Mouse (Mus musculus): ENCODE results near the gene Hlf. TPM values are rescaled to one million over a fixed set of nuclear protein-coding genes. Genes with fewer than 3 reads are reported as not detected.

The Hlf gene
- 1.9 and 2.9 TPM in 2 replicates for polyA plus RNA-seq (2015; fragmentation: Nextera tagmentation; extraction: Ambion mirVana)

GRCm38 (mm10) chr11:90390817-90391173 is at the start of gene Hlf:
Hlf (minus strand) TSS chr11:90390895.
- Histone ChIP-seq H3K4me1 (peaks cover 41% of the 10 kb centered on the region), H3K9me3 (replicated peaks) (no peaks in the 10 kb centered on the region), H3K27me3 (peaks cover 42% of the 10 kb centered on the region), H3K4me2 (peak within 1 kb of the TSS; percentile 98), H3K36me3 (no peaks in the 10 kb centered on the region), H3K27ac (no peak within 1 kb of the TSS), H3K4me3 (replicated peaks) (peak within 1 kb of the TSS; percentile 58), H3K9ac (peak within 1 kb of the TSS; percentile 44)
- ATAC-seq (replicated peaks; ENCODE audit: low FRiP score): peak; percentile 95
- 0% methylated on average over 37 of the region's 40 CpGs for WGBS

- Histone ChIP-seq H3K9ac (no peak overlapping the region), H3K27ac (no peak overlapping the region), H3K4me1 (no peaks in the 10 kb centered on the region), H3K9me3 (replicated peaks) (no peaks in the 10 kb centered on the region), H3K4me3 (replicated peaks) (no peak overlapping the region), H3K4me2 (no peak overlapping the region), H3K36me3 (no peaks in the 10 kb centered on the region), H3K27me3 (no peaks in the 10 kb centered on the region)
- no peak for ATAC-seq (replicated peaks; ENCODE audit: low FRiP score)
- 71% methylated on average over 5 of the region's 5 CpGs for WGBS
Observed at GRCm38 (mm10) chr11:90438768-90439167, 48.1 kb upstream of the Hlf start.

- no peak overlapping the region for H3K4me2 ChIP-seq
- H3K27me3 ChIP-seq: peaks cover 2% of the 10 kb centered on the region; the same call in 1 of the 2 replicates
Observed at GRCm38 (mm10) chr11:90425207-90425525, 34.5 kb upstream of the Hlf start.

GRCm38 (mm10) chr11:90424334-90425206 is 33.9 kb upstream of the Hlf start:
- 78% methylated on average over 11 of the region's 11 CpGs for WGBS

More at GRCm38 (mm10) chr11:90425207-90425525, 34.5 kb upstream of the Hlf start:
- H3K27ac ChIP-seq: no peak overlapping the region
- 83% methylated on average over 4 of the region's 4 CpGs for WGBS
- no peak overlapping the region for H3K9ac ChIP-seq
- no peaks in the 10 kb centered on the region for H3K36me3 ChIP-seq
- H3K9me3 ChIP-seq (replicated peaks): no peaks in the 10 kb centered on the region
- no peaks in the 10 kb centered on the region for H3K4me1 ChIP-seq
- no peak overlapping the region for H3K4me3 ChIP-seq (replicated peaks)
- ATAC-seq (replicated peaks; ENCODE audit: low FRiP score): no peak

GRCm38 (mm10) chr11:90423896-90424295 is 33.2 kb upstream of the Hlf start:
- ATAC-seq (replicated peaks; ENCODE audit: low FRiP score): no peak
- Histone ChIP-seq H3K36me3 (no peaks in the 10 kb centered on the region), H3K4me3 (replicated peaks) (no peak overlapping the region), H3K4me2 (no peak overlapping the region), H3K9me3 (replicated peaks) (no peaks in the 10 kb centered on the region), H3K27ac (no peak overlapping the region), H3K27me3 (peaks cover 15% of the 10 kb centered on the region), H3K4me1 (no peaks in the 10 kb centered on the region), H3K9ac (no peak overlapping the region)
- WGBS: 73% methylated on average over 3 of the region's 3 CpGs

More at GRCm38 (mm10) chr11:90424334-90425206, 33.9 kb upstream of the Hlf start:
- ATAC-seq (replicated peaks; ENCODE audit: low FRiP score): no peak
- H3K36me3 ChIP-seq: no peaks in the 10 kb centered on the region
- H3K4me2 ChIP-seq: no peak overlapping the region
- H3K27ac ChIP-seq: no peak overlapping the region
- H3K9ac ChIP-seq: no peak overlapping the region
- no peak overlapping the region for H3K4me3 ChIP-seq (replicated peaks)
- peaks cover 8% of the 10 kb centered on the region for H3K27me3 ChIP-seq
- no peaks in the 10 kb centered on the region for H3K4me1 ChIP-seq
- H3K9me3 ChIP-seq (replicated peaks): no peaks in the 10 kb centered on the region

GRCm38 (mm10) chr11:90419706-90420105 is 29.0 kb upstream of the Hlf start:
- Histone ChIP-seq H3K4me3 (replicated peaks) (no peak overlapping the region), H3K4me1 (peaks cover 12% of the 10 kb centered on the region), H3K36me3 (no peaks in the 10 kb centered on the region), H3K27me3 (peaks cover 21% of the 10 kb centered on the region), H3K4me2 (no peak overlapping the region), H3K9me3 (replicated peaks) (no peaks in the 10 kb centered on the region), H3K9ac (no peak overlapping the region), H3K27ac (no peak overlapping the region)
- 91% methylated on average over 11 of the region's 11 CpGs for WGBS
- ATAC-seq (replicated peaks; ENCODE audit: low FRiP score): no peak

- peak overlapping the region; percentile 64 for H3K4me2 ChIP-seq
- H3K9ac ChIP-seq: no peak overlapping the region
- no peaks in the 10 kb centered on the region for H3K9me3 ChIP-seq (replicated peaks)
- no peaks in the 10 kb centered on the region for H3K36me3 ChIP-seq
- no peak overlapping the region for H3K27ac ChIP-seq
- peak; percentile 100 for ATAC-seq (replicated peaks; ENCODE audit: low FRiP score)
- H3K27me3 ChIP-seq: peaks cover 21% of the 10 kb centered on the region
- under 1% methylated on average over 41 of the region's 42 CpGs for WGBS
- H3K4me1 ChIP-seq: peaks cover 12% of the 10 kb centered on the region
- H3K4me3 ChIP-seq (replicated peaks): peak overlapping the region; percentile 33
Observed at GRCm38 (mm10) chr11:90417921-90418320, 27.2 kb upstream of the Hlf start.

GRCm38 (mm10) chr11:90417011-90417410 is 26.3 kb upstream of the Hlf start:
- H3K9me3 ChIP-seq (replicated peaks): no peaks in the 10 kb centered on the region
- H3K27me3 ChIP-seq: peaks cover 21% of the 10 kb centered on the region
- no peak overlapping the region for H3K9ac ChIP-seq
- no peaks in the 10 kb centered on the region for H3K36me3 ChIP-seq
- H3K4me2 ChIP-seq: peak overlapping the region; percentile 64; the same call in 1 of the 2 replicates
- 0 out of 2 replicates have a peak, but pooled peaks have one; percentile 9 for ATAC-seq (replicated peaks; ENCODE audit: low FRiP score)
- no peak overlapping the region for H3K4me3 ChIP-seq (replicated peaks)
- H3K4me1 ChIP-seq: peaks cover 12% of the 10 kb centered on the region
- H3K27ac ChIP-seq: no peak overlapping the region
- WGBS: 77% methylated on average over 5 of the region's 5 CpGs

GRCm38 (mm10) chr11:90398850-90399249 is 8.2 kb upstream of the Hlf start:
- H3K9me3 ChIP-seq (replicated peaks): no peaks in the 10 kb centered on the region
- no peaks in the 10 kb centered on the region for H3K4me1 ChIP-seq
- no peaks in the 10 kb centered on the region for H3K36me3 ChIP-seq
- 45% methylated on average over 6 of the region's 6 CpGs for WGBS
- H3K4me3 ChIP-seq (replicated peaks): no peak overlapping the region
- H3K27me3 ChIP-seq: no peaks in the 10 kb centered on the region
- ATAC-seq (replicated peaks; ENCODE audit: low FRiP score): no peak
- H3K27ac ChIP-seq: no peak overlapping the region
- no peak overlapping the region for H3K4me2 ChIP-seq
- H3K9ac ChIP-seq: no peak overlapping the region

GRCm38 (mm10) chr11:90391271-90392185 is 833 bp upstream of the Hlf start:
- peak overlapping the region; percentile 58 for H3K4me3 ChIP-seq (replicated peaks)
- WGBS: 14% methylated on average over 14 of the region's 14 CpGs
- H3K9ac ChIP-seq: 0 out of 2 replicates have a peak overlapping the region, but pooled peaks have one; percentile 44
- H3K9me3 ChIP-seq (replicated peaks): no peaks in the 10 kb centered on the region
- ATAC-seq (replicated peaks; ENCODE audit: low FRiP score): no peak
- H3K36me3 ChIP-seq: no peaks in the 10 kb centered on the region
- H3K27me3 ChIP-seq: peaks cover 36% of the 10 kb centered on the region
- H3K4me2 ChIP-seq: peak overlapping the region; percentile 98
- H3K27ac ChIP-seq: no peak overlapping the region
- peaks cover 41% of the 10 kb centered on the region for H3K4me1 ChIP-seq

GRCm38 (mm10) chr11:90389902-90390816 is 536 bp downstream of the Hlf start:
- peak overlapping the region; percentile 98 for H3K4me2 ChIP-seq
- no peaks in the 10 kb centered on the region for H3K9me3 ChIP-seq (replicated peaks)
- H3K4me1 ChIP-seq: peaks cover 41% of the 10 kb centered on the region
- no peak overlapping the region for H3K27ac ChIP-seq
- H3K4me3 ChIP-seq (replicated peaks): peak overlapping the region; percentile 58
- H3K36me3 ChIP-seq: no peaks in the 10 kb centered on the region
- peak overlapping the region; percentile 44 for H3K9ac ChIP-seq
- H3K27me3 ChIP-seq: peaks cover 42% of the 10 kb centered on the region
- under 1% methylated on average over 41 of the region's 41 CpGs for WGBS
- ATAC-seq (replicated peaks; ENCODE audit: low FRiP score): peak; percentile 52
